Mouse (Mus musculus): ENCODE measurements around the gene Sec31b. TPM values are rescaled to one million over a fixed set of nuclear protein-coding genes. Genes with fewer than 3 reads are reported as not detected.

Sec31b gene
- polyA plus RNA-seq, 1 experiment = 2.0 TPM

GRCm38 (mm10) chr19:44567763-44568162 lies 22.1 kb upstream of the Sec31b start:
- Histone ChIP-seq H3K4me1 (ENCODE audit: control insufficient read depth, insufficient read depth, low read length) (peaks cover 7% of the 10 kb centered on the region), H3K27ac (ENCODE audit: insufficient read depth, low read depth, low read length) (no peak overlapping the region), H3K4me3 (ENCODE audit: insufficient read depth, low read length) (no peak overlapping the region)
- no peak for TF ChIP-seq CTCF (IDR thresholded peaks at IDR 0.05; ENCODE audit: low read depth, low read length)
- TF ChIP-seq POLR2A (IDR thresholded peaks at IDR 0.05; ENCODE audit: borderline replicate concordance, low read depth, low read length) = no peak

- Histone ChIP-seq H3K4me1 (ENCODE audit: control insufficient read depth, insufficient read depth, low read length) (peaks cover 7% of the 10 kb centered on the region), H3K27ac (ENCODE audit: insufficient read depth, low read depth, low read length) (no peak overlapping the region), H3K4me3 (ENCODE audit: insufficient read depth, low read length) (no peak overlapping the region)
- TF ChIP-seq POLR2A (IDR thresholded peaks at IDR 0.05; ENCODE audit: borderline replicate concordance, low read depth, low read length) (no peak), CTCF (IDR thresholded peaks at IDR 0.05; ENCODE audit: low read depth, low read length) (no peak)
Measured at GRCm38 (mm10) chr19:44564006-44564405, 18.3 kb upstream of the Sec31b start.

- TF ChIP-seq POLR2A (IDR thresholded peaks at IDR 0.05; ENCODE audit: borderline replicate concordance, low read depth, low read length) (0 out of 2 replicates have a peak, but pooled peaks have one; percentile 48), CTCF (IDR thresholded peaks at IDR 0.05; ENCODE audit: low read depth, low read length) (peak; percentile 59)
- Histone ChIP-seq H3K4me3 (ENCODE audit: insufficient read depth, low read length) (peak within 1 kb of the TSS; percentile 76), H3K27ac (ENCODE audit: insufficient read depth, low read depth, low read length) (peak within 1 kb of the TSS; percentile 53), H3K4me1 (ENCODE audit: control insufficient read depth, insufficient read depth, low read length) (peaks cover 7% of the 10 kb centered on the region)
Measured at GRCm38 (mm10) chr19:44562652-44563206, 17.1 kb upstream of the Sec31b start, which contains the start of gene Hif1an. TSS of gene Hif1an (plus strand) at chr19:44562850.

GRCm38 (mm10) chr19:44554861-44555590 lies 9.4 kb upstream of the Sec31b start, which contains the start of gene Ndufb8:
TSS of gene Ndufb8 (minus strand) at chr19:44555440.
- Histone ChIP-seq H3K27ac (ENCODE audit: insufficient read depth, low read depth, low read length) (peak within 1 kb of the TSS; percentile 69), H3K4me3 (ENCODE audit: insufficient read depth, low read length) (peak within 1 kb of the TSS; percentile 96), H3K4me1 (ENCODE audit: control insufficient read depth, insufficient read depth, low read length) (peaks cover 5% of the 10 kb centered on the region)
- TF ChIP-seq CTCF (IDR thresholded peaks at IDR 0.05; ENCODE audit: low read depth, low read length) = no peak
- TF ChIP-seq POLR2A (IDR thresholded peaks at IDR 0.05; ENCODE audit: borderline replicate concordance, low read depth, low read length) = no peak

GRCm38 (mm10) chr19:44554490-44554860 lies 8.8 kb upstream of the Sec31b start:
- peak overlapping the region; percentile 69 for H3K27ac ChIP-seq (ENCODE audit: insufficient read depth, low read depth, low read length)
- peak overlapping the region; percentile 96 for H3K4me3 ChIP-seq (ENCODE audit: insufficient read depth, low read length)
- peaks cover 5% of the 10 kb centered on the region for H3K4me1 ChIP-seq (ENCODE audit: control insufficient read depth, insufficient read depth, low read length)
- TF ChIP-seq CTCF (IDR thresholded peaks at IDR 0.05; ENCODE audit: low read depth, low read length) (no peak), POLR2A (IDR thresholded peaks at IDR 0.05; ENCODE audit: borderline replicate concordance, low read depth, low read length) (no peak)

DNA sequence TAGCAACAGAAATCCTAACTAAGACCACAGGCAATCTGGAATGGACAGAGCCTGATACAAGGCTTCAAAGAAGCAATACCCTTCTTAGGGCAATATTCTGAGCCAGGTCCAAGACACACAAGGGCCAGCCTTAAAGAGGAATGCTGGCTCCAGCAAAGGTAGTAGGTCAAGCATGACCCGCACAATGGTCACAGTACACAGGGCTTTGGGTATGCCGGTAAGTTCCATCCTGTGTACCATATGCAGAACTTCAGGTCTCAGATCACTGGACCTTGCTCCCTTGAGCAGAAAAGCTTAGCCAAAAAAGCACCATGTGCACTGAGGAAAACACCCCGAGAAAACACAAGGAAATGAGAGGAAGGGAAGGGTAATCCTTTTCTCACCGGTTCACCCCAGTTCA lies 7.6 kb upstream of the Sec31b start:
- Histone ChIP-seq H3K4me1 (ENCODE audit: control insufficient read depth, insufficient read depth, low read length) (peaks cover 5% of the 10 kb centered on the region), H3K27ac (ENCODE audit: insufficient read depth, low read depth, low read length) (no peak overlapping the region), H3K4me3 (ENCODE audit: insufficient read depth, low read length) (no peak overlapping the region)
- TF ChIP-seq CTCF (IDR thresholded peaks at IDR 0.05; ENCODE audit: low read depth, low read length) (no peak), POLR2A (IDR thresholded peaks at IDR 0.05; ENCODE audit: borderline replicate concordance, low read depth, low read length) (no peak)

GRCm38 (mm10) chr19:44552731-44553130 lies 7.1 kb upstream of the Sec31b start, which contains the start of gene Gm20538:
TSS of gene Gm20538 (minus strand) at chr19:44552831.
- no peak within 1 kb of the TSS for H3K27ac ChIP-seq (ENCODE audit: insufficient read depth, low read depth, low read length)
- no peak within 1 kb of the TSS for H3K4me3 ChIP-seq (ENCODE audit: insufficient read depth, low read length)
- no peak for TF ChIP-seq CTCF (IDR thresholded peaks at IDR 0.05; ENCODE audit: low read depth, low read length)
- TF ChIP-seq POLR2A (IDR thresholded peaks at IDR 0.05; ENCODE audit: borderline replicate concordance, low read depth, low read length) = no peak
- peaks cover 5% of the 10 kb centered on the region for H3K4me1 ChIP-seq (ENCODE audit: control insufficient read depth, insufficient read depth, low read length)

DNA sequence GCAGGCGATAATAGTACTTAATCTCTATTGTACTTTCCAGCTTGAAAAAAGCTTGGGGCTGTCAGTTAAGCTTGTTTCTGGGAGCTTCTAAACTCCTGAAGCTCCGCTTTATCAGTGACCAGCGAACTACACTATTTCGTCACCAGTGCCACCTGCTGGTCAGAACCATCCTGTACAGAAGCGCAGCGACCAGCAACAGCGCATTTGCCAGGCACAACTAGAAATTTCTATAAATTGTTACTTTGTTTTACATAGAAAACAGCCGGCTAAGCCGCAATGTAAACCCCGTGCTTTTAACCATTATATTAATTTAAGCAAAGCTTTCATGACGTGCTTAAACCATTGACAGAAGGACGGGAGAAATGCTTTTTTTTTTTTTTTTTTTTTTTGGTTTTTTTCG lies 889 bp downstream of the Sec31b start:
- H3K27ac ChIP-seq (ENCODE audit: insufficient read depth, low read depth, low read length) = no peak overlapping the region
- peak; percentile 55 for TF ChIP-seq CTCF (IDR thresholded peaks at IDR 0.05; ENCODE audit: low read depth, low read length)
- no peak for TF ChIP-seq POLR2A (IDR thresholded peaks at IDR 0.05; ENCODE audit: borderline replicate concordance, low read depth, low read length)
- no peak overlapping the region for H3K4me3 ChIP-seq (ENCODE audit: insufficient read depth, low read length)
- H3K4me1 ChIP-seq (ENCODE audit: control insufficient read depth, insufficient read depth, low read length) = no peaks in the 10 kb centered on the region

DNA sequence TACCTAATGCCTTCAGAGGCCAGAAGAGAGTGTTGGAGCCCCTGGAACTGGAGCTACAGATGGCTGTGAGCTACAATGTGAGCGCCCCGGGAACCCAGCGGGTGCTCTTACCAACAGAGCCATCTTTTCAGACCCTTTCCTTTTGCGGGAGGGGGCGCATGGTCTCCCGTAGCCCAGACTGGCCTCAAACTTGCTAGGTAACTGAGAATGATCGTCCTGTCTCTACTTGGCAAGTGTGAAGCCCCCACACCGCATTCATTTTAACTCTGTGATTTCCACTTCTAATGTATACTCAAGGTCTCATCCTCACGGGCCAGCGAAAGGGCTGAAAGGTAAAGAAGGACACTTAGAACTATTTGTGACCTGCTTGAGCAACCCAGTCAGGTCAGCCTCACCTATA lies 1.3 kb downstream of the Sec31b start:
- Histone ChIP-seq H3K4me3 (ENCODE audit: insufficient read depth, low read length) (no peak overlapping the region), H3K4me1 (ENCODE audit: control insufficient read depth, insufficient read depth, low read length) (no peaks in the 10 kb centered on the region), H3K27ac (ENCODE audit: insufficient read depth, low read depth, low read length) (no peak overlapping the region)
- TF ChIP-seq POLR2A (IDR thresholded peaks at IDR 0.05; ENCODE audit: borderline replicate concordance, low read depth, low read length) (no peak), CTCF (IDR thresholded peaks at IDR 0.05; ENCODE audit: low read depth, low read length) (no peak)

DNA sequence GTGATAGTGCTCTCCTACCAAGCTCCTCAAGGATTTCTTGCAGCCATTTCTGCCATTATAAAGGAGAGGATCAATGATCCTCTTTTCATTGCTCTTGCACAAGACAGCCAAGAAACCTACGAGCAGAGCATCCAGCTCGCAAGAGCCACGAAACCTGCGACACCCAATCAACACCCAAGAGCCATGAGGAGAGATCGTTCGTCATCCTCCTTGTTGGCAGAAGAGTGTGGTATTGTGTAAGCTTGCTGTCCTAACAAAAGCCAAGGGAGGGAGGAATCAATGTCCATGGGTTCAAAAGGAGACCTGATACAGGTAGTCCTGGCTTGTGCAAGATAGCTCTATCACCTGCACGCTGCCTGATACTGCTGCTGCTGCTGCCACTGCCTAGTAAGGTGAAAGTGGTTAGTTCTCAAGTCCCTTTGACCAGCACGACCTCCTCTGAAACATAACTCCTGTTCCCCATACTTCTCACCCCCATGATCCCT lies 2.9 kb downstream of the Sec31b start:
- Histone ChIP-seq H3K4me3 (ENCODE audit: insufficient read depth, low read length) (no peak overlapping the region), H3K27ac (ENCODE audit: insufficient read depth, low read depth, low read length) (no peak overlapping the region), H3K4me1 (ENCODE audit: control insufficient read depth, insufficient read depth, low read length) (no peaks in the 10 kb centered on the region)
- TF ChIP-seq CTCF (IDR thresholded peaks at IDR 0.05; ENCODE audit: low read depth, low read length) = no peak
- TF ChIP-seq POLR2A (IDR thresholded peaks at IDR 0.05; ENCODE audit: borderline replicate concordance, low read depth, low read length) = no peak

All from bone marrow macrophage, adult 2 months (primary cell).